Mouse (Mus musculus): ENCODE measurements at regions not wholly inside any gene's neighbourhood (a gene's known extent, or its start where the extent isn't known, plus 50 kb on each side); places are given as distances from the start of the nearest gene placed in this dataset.

DNA sequence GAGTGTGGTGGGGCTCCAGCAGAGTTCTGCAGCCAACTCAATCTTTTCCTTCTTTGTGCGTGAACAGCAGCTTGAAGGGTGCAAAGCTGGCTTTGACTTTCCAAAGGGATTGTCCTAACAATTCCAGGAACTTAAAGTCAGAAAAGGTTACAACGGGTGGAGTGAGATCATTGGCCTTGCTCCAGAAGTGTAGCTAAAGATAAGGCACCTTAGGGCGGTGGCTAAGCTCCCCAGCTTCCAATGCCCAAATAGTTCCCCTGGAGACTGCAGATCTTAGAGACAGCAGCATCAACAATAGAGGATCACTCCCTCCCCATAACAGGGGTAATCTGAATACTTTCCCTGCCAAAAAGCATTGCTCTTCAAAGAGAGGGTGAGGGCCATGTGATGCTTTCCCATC is 62.3 kb upstream of the Cd93 start:
- DNase-seq (ENCODE audit: low spot score in 2 of 2) = no peak

DNA sequence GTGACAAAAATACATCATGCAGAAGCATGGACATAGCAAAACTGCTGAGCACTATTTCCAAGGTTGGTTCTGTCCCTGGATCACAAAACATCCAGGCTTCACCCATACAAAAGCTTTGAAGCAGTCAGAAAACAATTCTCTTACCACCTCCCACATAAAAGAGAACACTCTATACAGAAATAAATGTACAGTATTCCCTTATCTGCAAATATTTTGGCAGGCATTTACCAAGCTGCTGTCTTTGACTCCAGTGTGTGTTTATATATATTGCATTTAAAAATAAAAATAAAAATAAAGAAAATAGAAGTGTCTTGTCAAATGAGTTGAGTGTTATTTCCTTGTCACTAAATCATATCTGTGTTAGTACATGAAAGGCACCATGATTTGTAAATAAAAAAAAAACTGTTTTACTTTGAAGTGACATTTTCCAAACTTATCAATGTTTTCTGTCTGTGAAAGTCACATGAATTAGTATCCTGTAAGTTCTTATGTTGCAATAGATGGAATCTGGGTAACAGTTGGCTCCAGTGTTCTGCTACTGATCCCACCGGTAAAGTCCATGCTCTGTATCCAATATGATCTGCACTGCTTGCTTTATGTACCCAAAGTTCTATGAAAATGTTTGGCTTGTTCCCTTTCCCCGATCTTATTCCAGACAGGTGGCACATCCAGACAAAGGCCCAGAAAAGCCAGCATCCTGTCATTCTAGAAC is 59.9 kb upstream of the Cd93 start:
- DNase-seq (ENCODE audit: low spot score in 2 of 2) = no peak

DNA sequence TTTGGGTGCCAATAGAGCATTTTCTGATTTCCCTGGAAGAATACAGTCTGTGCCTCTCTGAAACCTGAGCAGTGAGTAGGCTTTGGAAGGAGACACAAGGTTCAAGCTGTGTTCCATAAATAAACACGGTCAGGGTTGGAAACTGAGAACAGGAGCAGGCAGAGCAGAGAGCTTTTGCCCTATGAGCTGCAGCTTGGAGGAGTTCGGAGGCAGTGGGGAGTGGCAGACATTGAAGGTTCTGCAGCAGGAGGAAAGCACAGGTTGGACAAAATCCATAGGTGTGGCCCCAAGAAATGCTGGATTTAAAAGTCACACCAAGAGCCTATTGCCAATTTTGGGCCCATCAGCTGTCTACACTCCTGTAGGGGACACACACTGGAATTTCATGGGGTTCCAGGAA is 59.0 kb upstream of the Cd93 start:
- DNase-seq (ENCODE audit: low spot score in 2 of 2) = no peak

DNA sequence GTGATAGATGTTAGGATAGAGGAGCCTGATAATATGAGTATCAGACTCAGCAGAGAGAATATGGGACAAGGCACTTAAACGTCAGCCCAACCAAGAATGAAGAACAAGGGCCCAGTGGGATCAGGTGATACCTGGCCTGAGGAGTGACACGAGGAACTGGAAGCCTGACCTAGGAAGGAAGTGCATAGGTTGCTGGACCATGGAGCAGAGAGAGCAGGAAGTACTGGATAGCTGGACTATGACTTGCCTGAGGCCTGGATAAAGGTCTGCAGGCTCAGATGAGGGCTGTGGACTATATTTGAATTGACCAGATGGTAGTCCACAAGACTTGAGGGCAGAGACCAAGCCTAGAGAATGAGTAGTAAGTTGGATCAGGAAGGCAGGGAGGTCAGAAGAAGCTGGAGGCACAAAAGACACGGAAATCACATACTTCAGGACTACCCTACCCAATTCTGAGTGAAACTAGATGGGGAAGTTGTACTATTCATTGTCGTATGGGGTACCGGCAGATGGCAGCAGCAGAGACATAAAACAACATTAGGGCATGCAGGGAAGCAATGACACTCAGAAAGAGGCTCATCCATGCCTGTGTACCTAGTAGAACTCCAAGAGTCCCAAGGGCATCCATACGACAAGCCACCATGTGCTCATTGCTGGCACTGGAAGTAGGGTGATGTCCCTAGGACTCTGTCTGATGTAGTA is 57.0 kb upstream of the Cd93 start:
- DNase-seq (ENCODE audit: low spot score in 2 of 2) = no peak

DNA sequence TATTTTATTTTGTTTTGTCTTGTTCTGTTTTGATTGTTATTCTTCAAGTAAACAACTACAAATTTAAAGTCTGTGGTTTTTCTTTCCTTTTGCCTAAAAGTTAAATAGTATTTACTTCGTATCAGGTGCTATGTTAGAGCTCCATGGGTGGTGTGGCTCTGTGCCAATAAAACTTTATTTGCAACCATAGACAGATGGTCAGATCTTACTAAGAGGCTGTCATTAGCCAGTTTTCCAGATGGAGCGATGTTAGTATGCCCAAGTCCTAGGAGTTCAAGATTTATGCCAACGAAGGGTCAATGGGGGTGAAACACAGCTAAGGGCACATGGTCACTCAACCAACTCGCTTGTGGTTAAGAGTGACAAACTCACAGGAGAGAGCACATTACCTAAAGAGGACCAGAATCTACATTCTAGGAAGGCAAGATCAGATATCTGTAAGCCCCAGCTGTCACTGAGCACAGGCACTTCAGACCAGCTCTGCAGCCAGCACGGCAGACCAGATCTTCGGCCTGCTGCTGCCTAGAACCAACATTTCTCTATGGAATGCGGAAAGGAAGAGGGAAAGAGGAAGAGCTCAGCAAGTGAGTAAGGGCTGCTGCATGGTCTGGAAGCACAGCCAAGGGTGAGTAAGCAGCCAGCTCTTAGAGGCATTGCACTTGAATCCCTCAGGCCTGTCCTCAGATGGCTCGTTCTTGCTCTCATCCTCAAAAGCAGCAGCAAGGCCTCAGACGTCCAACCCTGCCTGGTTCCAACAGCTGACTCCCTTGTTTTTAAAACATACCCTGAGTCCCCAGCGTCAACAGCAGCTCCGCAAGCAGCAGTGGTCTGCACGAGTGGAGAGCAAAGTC is 54.3 kb upstream of the Cd93 start:
- no peak for DNase-seq (ENCODE audit: low spot score in 2 of 2)

DNA sequence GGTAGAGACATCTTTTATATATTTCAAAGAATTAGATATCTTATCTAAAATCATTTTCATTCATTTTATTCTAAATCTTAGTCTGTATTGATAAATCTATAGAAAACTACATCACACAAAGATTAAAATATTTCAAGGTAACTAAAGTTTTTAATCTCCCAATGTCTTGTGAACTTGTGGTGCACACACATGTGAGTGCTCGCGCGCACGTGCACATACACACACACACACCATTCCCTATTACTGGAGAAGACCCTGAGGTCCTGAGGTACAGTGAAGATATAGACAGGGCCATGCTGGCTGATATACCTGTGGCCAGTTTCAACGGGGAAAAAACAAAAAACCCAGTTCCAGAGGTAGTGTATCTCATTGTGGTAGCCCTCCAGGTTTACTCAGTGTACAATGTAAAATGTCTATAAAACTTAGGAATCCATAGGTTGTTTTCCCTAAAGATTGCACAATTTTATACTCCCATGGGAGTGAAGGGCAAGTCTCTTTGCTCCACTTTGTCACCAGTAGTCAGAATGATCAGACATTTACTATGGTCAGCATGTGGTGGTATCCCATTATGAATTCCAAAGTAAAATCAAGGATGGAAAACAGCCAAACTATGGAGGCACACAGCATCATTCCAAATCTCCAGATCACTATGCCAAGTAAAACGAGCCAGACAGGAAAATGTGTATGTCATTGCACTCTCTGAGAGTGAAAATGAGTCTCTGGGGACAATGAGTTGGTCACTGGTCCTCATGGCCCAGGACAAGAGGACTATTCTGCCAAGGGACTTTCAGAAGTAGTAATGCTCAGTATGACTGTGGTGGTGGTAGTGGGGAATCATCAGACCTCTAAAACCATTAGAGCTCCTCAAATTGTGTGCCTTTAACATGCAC is 53.0 kb upstream of the Cd93 start:
- no peak for DNase-seq (ENCODE audit: low spot score in 2 of 2)

DNA sequence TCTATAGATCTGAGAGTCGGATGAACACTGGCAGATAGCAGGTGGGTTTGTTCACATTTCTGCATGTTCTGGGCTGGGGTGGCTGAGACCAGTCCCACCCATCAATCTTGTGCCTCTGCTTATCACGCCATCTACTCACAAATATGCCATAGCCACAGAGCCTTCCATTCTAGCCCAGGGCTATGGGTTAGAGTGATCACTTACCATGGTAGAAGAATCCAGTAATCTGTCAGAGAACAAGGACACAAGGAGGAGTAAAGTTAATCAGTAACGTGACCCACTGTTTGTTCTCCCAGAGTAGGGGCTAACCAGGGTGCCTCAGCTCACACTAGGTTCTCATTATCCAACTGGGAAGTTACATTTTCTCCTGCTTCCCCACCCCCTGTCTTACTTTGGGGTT is 52.1 kb upstream of the Cd93 start:
- no peak for DNase-seq (ENCODE audit: low spot score in 2 of 2)

DNA sequence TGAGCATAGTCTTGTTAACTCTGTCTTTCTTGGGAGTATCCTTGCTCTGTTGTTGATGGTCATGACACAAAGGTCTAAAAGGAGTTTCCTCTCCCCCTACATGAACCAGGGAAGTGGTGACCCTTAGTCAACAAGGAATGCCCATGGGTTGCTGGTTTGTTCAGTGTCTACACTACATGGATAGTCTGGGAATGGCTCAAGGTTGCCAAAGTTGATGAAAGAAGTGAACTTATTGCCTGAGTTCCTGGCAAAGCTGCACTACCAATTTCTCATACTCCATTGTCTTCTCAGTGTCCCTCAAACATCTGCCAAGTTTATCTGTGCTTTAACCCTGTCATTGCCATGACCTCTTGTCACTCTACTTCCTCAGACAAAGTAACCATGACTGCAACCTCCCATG is 49.9 kb upstream of the Cd93 start:
- no peak for DNase-seq (ENCODE audit: low spot score in 2 of 2)

Measured in frontal cortex, postnatal 14 days (tissue).